Mouse (Mus musculus) myocyte (in vitro differentiated cells): ENCODE results near the gene Kcnc1.

Source experiments
- CEBPB ChIP-seq: IDR thresholded peaks from 2 replicates; pipeline ENCODE4 v1.6.1; 2011; ENCODE audit warnings: mild to moderate bottlenecking, moderate library complexity; ENCODE audit not compliant: poor library complexity, insufficient read depth, severe bottlenecking
- E2F4 ChIP-seq: IDR thresholded peaks from one replicate; pipeline ENCODE4 v1.6.1; 2011; ENCODE audit warnings: mild to moderate bottlenecking, control low read depth, moderate library complexity; ENCODE audit not compliant: insufficient read depth
- MAX ChIP-seq: IDR thresholded peaks from one replicate; pipeline ENCODE4 v1.6.1; 2011; ENCODE audit warnings: low read depth, mild to moderate bottlenecking, control low read depth
- MYOD1 ChIP-seq, 3 experiments: IDR thresholded peaks; one replicate each; pipeline ENCODE4 v1.6.1; 2011; ENCODE audit warnings: control low read depth in 2 of 3, low read depth in 2 of 3, mild to moderate bottlenecking in 2 of 3, moderate library complexity in 1 of 3; ENCODE audit not compliant: insufficient read length in 2 of 3, control insufficient read depth in 1 of 3
- MYOG ChIP-seq, 3 experiments: IDR thresholded peaks; one replicate each; pipeline ENCODE4 v1.6.1; 2011; ENCODE audit warnings: control low read depth in 2 of 3, low read depth in 2 of 3, mild to moderate bottlenecking in 2 of 3; ENCODE audit not compliant: insufficient read length in 2 of 3, control insufficient read depth in 1 of 3, insufficient read depth in 1 of 3
- POLR2A ChIP-seq: IDR thresholded peaks from one replicate; pipeline ENCODE4 v1.6.1; 2011; ENCODE audit warnings: low read depth, mild to moderate bottlenecking, control low read depth, moderate library complexity; ENCODE audit not compliant: insufficient read length
- TCF12 ChIP-seq: IDR thresholded peaks from one replicate; pipeline ENCODE4 v1.6.1; 2011; ENCODE audit warnings: mild to moderate bottlenecking, control low read depth; ENCODE audit not compliant: poor library complexity, insufficient read depth, severe bottlenecking
- TCF3 ChIP-seq: IDR thresholded peaks from one replicate; pipeline ENCODE4 v1.6.1; 2011; ENCODE audit warnings: low read depth, control low read depth; ENCODE audit not compliant: insufficient read length
- USF1 ChIP-seq: IDR thresholded peaks from one replicate; pipeline ENCODE4 v1.6.1; 2011; ENCODE audit warnings: low read depth, mild to moderate bottlenecking, control low read depth, moderate library complexity

DNA sequence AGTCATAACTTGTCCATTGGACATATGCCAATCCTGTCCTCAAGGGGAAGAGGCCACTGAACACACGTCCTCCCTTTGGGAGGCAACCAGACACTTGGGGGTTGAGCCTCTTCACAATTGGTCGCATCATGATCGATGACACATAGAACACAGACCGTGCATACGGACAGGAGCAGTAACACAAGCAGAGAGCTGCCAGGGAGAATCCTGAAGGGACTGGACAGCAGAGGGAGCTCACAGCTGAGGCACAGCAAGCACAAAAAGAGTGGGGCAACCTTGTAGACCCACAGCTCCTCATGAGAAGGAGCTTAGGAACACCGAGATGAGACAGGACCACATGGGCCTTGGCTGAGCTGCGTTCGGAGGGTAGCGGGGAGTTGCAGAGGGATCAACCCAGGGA lies 15.7 kb upstream of the Kcnc1 start:
- TF ChIP-seq TCF12 (no peak), MYOG (IDR thresholded peaks at IDR 0.05; ENCODE audit: control insufficient read depth in 1 of 3, insufficient read depth in 1 of 3, insufficient read length in 2 of 3, low read depth in 2 of 3) (peak in 1 of 3 experiments; percentile 25), POLR2A (no peak), CEBPB (no peak), E2F4 (no peak), TCF3 (no peak), MAX (no peak), USF1 (no peak), MYOD1 (IDR thresholded peaks at IDR 0.05; ENCODE audit: control insufficient read depth in 1 of 3, insufficient read length in 2 of 3, low read depth in 2 of 3) (no peak)
